Mouse (Mus musculus): ENCODE data around the gene Cdt1. TPM values are rescaled to one million over a fixed set of nuclear protein-coding genes. Genes with fewer than 3 reads are reported as not detected.
A peak's percentile ranks its signal among the peaks of the same experiment; 100 is the strongest.
"Not testable (repeated sequence)": the region's sequence is repeated elsewhere in the genome, so short reads cannot be mapped to it uniquely, and the experiment has no call there.

Cdt1 gene
- total and polyA plus RNA-seq, 3 experiments, result 49.9 to 375 (median 70.8) TPM

DNA sequence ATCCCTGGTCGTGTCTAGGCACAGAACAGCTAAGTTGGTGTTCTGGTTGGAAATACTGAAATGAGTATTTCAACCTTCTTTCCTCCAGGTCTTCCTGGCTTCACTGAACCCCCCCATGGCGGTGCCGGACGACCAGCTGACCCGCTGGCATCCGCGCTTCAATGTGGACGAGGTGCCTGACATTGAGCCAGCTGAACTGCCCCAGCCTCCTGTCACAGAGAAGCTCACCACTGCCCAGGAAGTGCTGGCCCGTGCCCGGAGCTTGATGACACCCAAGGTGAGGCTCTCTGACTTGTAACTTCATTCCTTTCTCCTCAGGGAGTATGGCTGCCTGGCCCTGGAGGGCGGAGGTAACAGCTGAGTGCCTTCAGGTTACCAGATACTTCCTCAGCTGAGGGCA, 3.3 kb downstream of the Cdt1 start:
- Histone ChIP-seq H3K4me1 (ENCODE audit: insufficient read depth, low read depth, low read length) (peaks cover 89% of the 10 kb centered on the region), H3K9me3 (replicated peaks) (no peaks in the 10 kb centered on the region), H3K36me3 (replicated peaks) (peaks cover 70% of the 10 kb centered on the region), H3K27me3 (ENCODE audit: insufficient read depth, low read length) (no peaks in the 10 kb centered on the region; the same call in 1 of the 2 replicates), H3K4me3 (ENCODE audit: low read depth, low read length) (peak overlapping the region; percentile 34; the same call in 1 of the 2 replicates)
- ATAC-seq (ENCODE audit: extremely low read depth, insufficient number of reproducible peaks, low FRiP score, poor library complexity, severe bottlenecking), result no peak
- DNase-seq (ENCODE audit: low spot score), result no peak
- TF ChIP-seq CTCF (IDR thresholded peaks at IDR 0.05; ENCODE audit: low read depth, low read length), result no peak
- no peak for TF ChIP-seq GATA2 (IDR thresholded peaks at IDR 0.05; ENCODE audit: borderline replicate concordance, low read depth, low read length)
- no peak for TF ChIP-seq TAL1 (conservative IDR thresholded peaks at IDR 0.05; ENCODE audit: low read depth, low read length)
- no peak for TF ChIP-seq POLR2AphosphoS5 (IDR thresholded peaks at IDR 0.05; ENCODE audit: insufficient replicate concordance, low read depth, low read length)
- TF ChIP-seq GATA1 (IDR thresholded peaks at IDR 0.05; ENCODE audit: borderline replicate concordance, low read length), result no peak

DNA sequence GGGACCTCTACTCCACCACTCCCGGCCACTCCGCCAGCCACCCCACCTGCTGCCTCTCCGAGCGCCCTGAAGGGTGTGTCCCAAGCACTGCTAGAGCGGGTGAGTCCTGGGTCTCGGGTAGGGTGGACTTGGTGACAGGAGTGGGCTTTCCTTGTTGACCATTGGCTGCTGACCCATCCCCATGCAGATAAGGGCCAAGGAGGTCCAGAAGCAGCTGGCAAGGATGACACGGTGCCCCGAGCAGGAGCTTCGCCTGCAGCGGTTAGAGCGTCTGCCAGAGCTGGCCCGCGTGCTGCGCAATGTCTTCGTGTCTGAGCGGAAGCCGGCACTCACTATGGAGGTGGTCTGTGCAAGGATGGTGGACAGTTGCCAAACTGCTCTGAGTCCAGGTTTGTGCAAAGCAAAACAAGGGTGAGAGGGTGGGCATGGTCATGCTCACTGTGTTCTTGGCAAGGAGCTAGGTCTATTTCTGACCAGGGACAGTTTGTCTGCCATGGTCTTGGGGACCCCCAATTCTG, 4.0 kb downstream of the Cdt1 start:
- DNase-seq (ENCODE audit: low spot score), result no peak
- peak overlapping the region; percentile 34; the same call in 1 of the 2 replicates for H3K4me3 ChIP-seq (ENCODE audit: low read depth, low read length)
- peaks cover 89% of the 10 kb centered on the region for H3K4me1 ChIP-seq (ENCODE audit: insufficient read depth, low read depth, low read length)
- TF ChIP-seq CTCF (IDR thresholded peaks at IDR 0.05; ENCODE audit: low read depth, low read length) (no peak), POLR2AphosphoS5 (IDR thresholded peaks at IDR 0.05; ENCODE audit: insufficient replicate concordance, low read depth, low read length) (no peak), GATA2 (IDR thresholded peaks at IDR 0.05; ENCODE audit: borderline replicate concordance, low read depth, low read length) (no peak), GATA1 (IDR thresholded peaks at IDR 0.05; ENCODE audit: borderline replicate concordance, low read length) (no peak)
- no peak for ATAC-seq (ENCODE audit: extremely low read depth, insufficient number of reproducible peaks, low FRiP score, poor library complexity, severe bottlenecking)
- peaks cover 70% of the 10 kb centered on the region for H3K36me3 ChIP-seq (replicated peaks)
- no peaks in the 10 kb centered on the region; the same call in 1 of the 2 replicates for H3K27me3 ChIP-seq (ENCODE audit: insufficient read depth, low read length)
- no peaks in the 10 kb centered on the region for H3K9me3 ChIP-seq (replicated peaks)

DNA sequence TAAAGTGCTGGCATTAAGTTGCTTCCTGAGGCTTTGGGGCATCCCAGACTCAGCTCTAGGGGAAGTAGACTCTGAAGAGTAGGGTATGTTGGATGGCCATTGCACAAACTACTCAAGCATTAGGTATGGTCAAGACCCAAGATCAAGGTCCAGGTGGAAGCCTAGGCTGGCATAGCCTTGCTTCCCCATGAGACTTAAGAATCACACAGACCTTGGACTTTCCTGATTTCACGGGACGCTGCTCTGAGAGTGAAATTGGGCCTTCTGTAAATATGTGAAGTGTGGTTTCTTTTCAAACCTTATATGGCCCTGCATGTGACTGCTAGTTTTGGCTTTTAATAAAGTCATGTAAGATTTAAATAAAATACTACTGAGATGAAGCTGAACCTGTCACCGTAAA, 4.9 kb downstream of the Cdt1 start:
- peaks cover 89% of the 10 kb centered on the region for H3K4me1 ChIP-seq (ENCODE audit: insufficient read depth, low read depth, low read length)

DNA sequence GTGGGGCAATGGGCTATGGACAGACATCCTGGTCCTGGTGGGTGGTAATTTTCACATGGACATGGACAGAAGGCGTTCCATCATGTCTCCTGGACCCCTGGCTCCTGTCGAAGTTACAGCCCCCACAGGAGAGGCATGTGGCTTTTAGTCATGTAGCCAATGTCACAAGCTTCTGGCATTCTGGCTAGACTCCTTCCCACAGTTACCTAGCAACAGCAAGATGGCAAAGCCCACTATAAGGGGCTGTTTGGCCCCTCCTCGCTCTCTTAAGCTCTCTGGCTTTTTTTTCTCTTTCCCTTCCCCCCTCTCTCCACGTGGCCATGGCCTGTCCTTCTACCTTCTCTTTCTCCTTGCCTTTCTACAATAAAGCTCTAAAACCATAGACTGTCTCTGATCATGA, 5.4 kb downstream of the Cdt1 start:
- Histone ChIP-seq H3K4me1 (ENCODE audit: insufficient read depth, low read depth, low read length) (peaks cover 89% of the 10 kb centered on the region), H3K36me3 (replicated peaks) (peaks cover 70% of the 10 kb centered on the region)
- DNase-seq (ENCODE audit: low spot score); H3K27me3 ChIP-seq (ENCODE audit: insufficient read depth, low read length); H3K9me3 ChIP-seq (replicated peaks); H3K4me3 ChIP-seq (ENCODE audit: low read depth, low read length); ATAC-seq (ENCODE audit: extremely low read depth, insufficient number of reproducible peaks, low FRiP score, poor library complexity, severe bottlenecking): not testable (repeated sequence)

More for the DNA sequence above, 4.9 kb downstream of the Cdt1 start:
- H3K4me3 ChIP-seq (ENCODE audit: low read depth, low read length), result no peak overlapping the region; the same call in 1 of the 2 replicates
- TF ChIP-seq GATA2 (IDR thresholded peaks at IDR 0.05; ENCODE audit: borderline replicate concordance, low read depth, low read length) (no peak), CTCF (IDR thresholded peaks at IDR 0.05; ENCODE audit: low read depth, low read length) (no peak), TAL1 (conservative IDR thresholded peaks at IDR 0.05; ENCODE audit: low read depth, low read length) (no peak), POLR2AphosphoS5 (IDR thresholded peaks at IDR 0.05; ENCODE audit: insufficient replicate concordance, low read depth, low read length) (no peak), GATA1 (IDR thresholded peaks at IDR 0.05; ENCODE audit: borderline replicate concordance, low read length) (no peak)
- DNase-seq (ENCODE audit: low spot score) (no peak), ATAC-seq (ENCODE audit: extremely low read depth, insufficient number of reproducible peaks, low FRiP score, poor library complexity, severe bottlenecking) (no peak)
- H3K9me3 ChIP-seq (replicated peaks), result no peaks in the 10 kb centered on the region
- no peaks in the 10 kb centered on the region; the same call in 1 of the 2 replicates for H3K27me3 ChIP-seq (ENCODE audit: insufficient read depth, low read length)
- peaks cover 70% of the 10 kb centered on the region for H3K36me3 ChIP-seq (replicated peaks)

DNA sequence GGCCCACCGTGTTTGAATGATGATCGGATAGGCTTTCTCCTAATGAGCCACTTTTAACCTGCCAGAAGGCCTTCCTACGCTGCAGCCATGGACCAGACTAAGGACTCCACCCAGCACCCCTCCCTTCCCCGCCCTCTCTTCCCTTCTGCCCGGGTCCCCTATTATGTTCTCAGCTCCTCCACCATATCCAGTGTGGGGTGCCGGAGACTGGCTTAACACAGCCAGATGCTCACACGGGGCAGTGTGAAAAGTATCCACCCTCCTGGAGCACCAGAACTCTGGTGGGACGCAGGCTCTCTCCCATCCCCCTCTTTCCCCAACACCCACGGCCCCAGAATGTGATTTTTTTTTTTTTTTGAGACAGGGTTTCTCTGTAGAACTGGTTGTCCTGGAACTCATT, 5.8 kb downstream of the Cdt1 start:
- ATAC-seq (ENCODE audit: extremely low read depth, insufficient number of reproducible peaks, low FRiP score, poor library complexity, severe bottlenecking), result no peak
- H3K36me3 ChIP-seq (replicated peaks), result peaks cover 73% of the 10 kb centered on the region
- TF ChIP-seq CTCF (IDR thresholded peaks at IDR 0.05; ENCODE audit: low read depth, low read length), result no peak
- no peak for TF ChIP-seq GATA2 (IDR thresholded peaks at IDR 0.05; ENCODE audit: borderline replicate concordance, low read depth, low read length)
- no peak for TF ChIP-seq GATA1 (IDR thresholded peaks at IDR 0.05; ENCODE audit: borderline replicate concordance, low read length)
- no peak for TF ChIP-seq POLR2AphosphoS5 (IDR thresholded peaks at IDR 0.05; ENCODE audit: insufficient replicate concordance, low read depth, low read length)
- TF ChIP-seq TAL1 (conservative IDR thresholded peaks at IDR 0.05; ENCODE audit: low read depth, low read length), result no peak
- peaks cover 89% of the 10 kb centered on the region for H3K4me1 ChIP-seq (ENCODE audit: insufficient read depth, low read depth, low read length)
- no peak for DNase-seq (ENCODE audit: low spot score)
- no peak overlapping the region for H3K4me3 ChIP-seq (ENCODE audit: low read depth, low read length)
- H3K9me3 ChIP-seq (replicated peaks), result no peaks in the 10 kb centered on the region
- peaks cover 3% of the 10 kb centered on the region; the same call in 1 of the 2 replicates for H3K27me3 ChIP-seq (ENCODE audit: insufficient read depth, low read length)

DNA sequence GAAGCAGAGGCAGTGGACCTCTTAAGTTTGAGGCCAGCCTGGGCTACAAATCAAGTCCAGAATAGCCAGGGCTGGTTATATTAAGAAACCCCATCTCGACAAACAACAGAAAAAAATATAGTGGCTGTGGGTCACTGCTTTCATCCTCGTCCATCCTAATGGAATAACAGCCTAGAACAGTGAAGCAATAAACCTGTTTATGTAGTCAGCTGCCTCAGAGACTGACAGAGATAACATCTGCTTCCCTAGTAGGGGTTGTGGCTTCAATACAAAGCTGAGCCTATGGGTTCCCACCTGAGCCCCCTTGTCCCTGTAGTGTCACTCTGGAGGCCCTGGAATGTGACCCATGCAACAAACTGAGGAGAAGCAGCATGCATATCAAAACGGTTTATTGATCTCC, 6.4 kb downstream of the Cdt1 start:
- TF ChIP-seq GATA1 (IDR thresholded peaks at IDR 0.05; ENCODE audit: borderline replicate concordance, low read length) (no peak), TAL1 (conservative IDR thresholded peaks at IDR 0.05; ENCODE audit: low read depth, low read length) (no peak), POLR2AphosphoS5 (IDR thresholded peaks at IDR 0.05; ENCODE audit: insufficient replicate concordance, low read depth, low read length) (no peak; the same call in 1 of the 2 replicates), GATA2 (IDR thresholded peaks at IDR 0.05; ENCODE audit: borderline replicate concordance, low read depth, low read length) (no peak), CTCF (IDR thresholded peaks at IDR 0.05; ENCODE audit: low read depth, low read length) (no peak)
- H3K4me1 ChIP-seq (ENCODE audit: insufficient read depth, low read depth, low read length), result peaks cover 83% of the 10 kb centered on the region
- ATAC-seq (ENCODE audit: extremely low read depth, insufficient number of reproducible peaks, low FRiP score, poor library complexity, severe bottlenecking) (no peak), DNase-seq (ENCODE audit: low spot score) (no peak)
- peak overlapping the region; percentile 87; the same call in 1 of the 2 replicates for H3K4me3 ChIP-seq (ENCODE audit: low read depth, low read length)
- H3K36me3 ChIP-seq (replicated peaks), result peaks cover 71% of the 10 kb centered on the region
- H3K9me3 ChIP-seq (replicated peaks), result no peaks in the 10 kb centered on the region
- peaks cover 6% of the 10 kb centered on the region; the same call in 1 of the 2 replicates for H3K27me3 ChIP-seq (ENCODE audit: insufficient read depth, low read length)

Measured in G1E (cell line).